Mouse (Mus musculus): Measurements from ENCODE around the gene Fam69b.
"Not testable (repeated sequence)": the region's sequence is repeated elsewhere in the genome, so short reads cannot be mapped to it uniquely, and the experiment has no call there.

The Fam69b gene

GRCm38 (mm10) chr2:26661143-26661752 is 33.0 kb downstream of the Fam69b start:
- no peak for DNase-seq (ENCODE audit: low spot score in 2 of 2)

DNA sequence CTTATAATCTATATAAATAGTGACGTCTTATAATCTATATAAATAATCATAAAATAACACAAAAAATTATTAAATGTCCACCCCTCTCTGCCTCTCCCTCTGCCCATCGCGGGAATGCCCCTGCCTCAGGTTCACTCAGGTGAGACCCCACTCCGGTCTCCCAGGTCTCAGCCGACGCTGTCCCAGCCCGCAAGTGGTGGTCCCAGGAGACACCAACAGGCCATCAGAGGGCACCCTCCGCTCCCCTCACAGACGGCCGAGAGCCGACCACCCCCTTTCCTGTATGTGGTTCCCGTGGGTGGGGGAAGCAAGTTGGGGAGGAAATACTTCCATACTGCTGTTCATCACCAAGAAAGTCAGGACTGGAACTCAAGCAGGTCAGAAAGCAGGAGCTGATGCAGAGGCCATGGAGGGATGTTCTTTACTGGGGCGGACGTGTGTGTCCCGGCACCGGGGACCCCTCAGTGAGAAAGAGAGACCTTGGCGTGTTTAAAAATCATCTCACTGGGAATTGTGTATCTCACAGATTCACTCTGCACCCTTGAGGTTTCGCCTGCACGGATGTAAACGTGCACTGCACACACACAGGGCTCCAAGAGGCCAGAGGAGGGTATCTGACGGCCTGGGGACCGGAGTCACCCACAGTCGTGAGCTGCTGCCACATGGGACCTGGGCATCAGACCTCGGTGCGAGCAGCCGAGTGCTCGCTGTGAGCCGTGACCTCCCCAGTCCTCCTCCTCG is 33.7 kb downstream of the Fam69b start:
- no peak for DNase-seq (ENCODE audit: low spot score in 2 of 2)

- no peak for DNase-seq (ENCODE audit: low spot score in 2 of 2)
Measured at GRCm38 (mm10) chr2:26662509-26662882, 34.2 kb downstream of the Fam69b start.

DNA sequence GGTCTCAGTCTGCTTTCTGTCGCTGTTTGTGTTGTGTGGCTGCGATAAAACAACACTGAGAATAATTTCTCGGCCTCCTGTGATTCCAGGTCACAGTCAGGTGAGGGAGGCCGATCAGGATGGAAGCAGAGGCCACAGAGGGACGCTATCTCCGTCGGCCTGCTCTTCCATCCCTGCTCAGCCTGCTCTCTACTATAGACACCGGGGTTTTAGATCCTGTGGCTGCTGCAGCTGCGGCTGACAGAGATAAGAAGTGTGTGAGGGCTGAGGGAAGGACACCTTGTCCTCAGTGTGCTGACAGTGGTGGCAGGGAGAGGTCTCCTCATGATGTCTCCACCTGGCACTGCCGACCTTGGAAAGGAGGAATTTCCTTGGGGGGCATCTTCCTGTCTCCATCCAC is 34.9 kb downstream of the Fam69b start:
- no peak for DNase-seq (ENCODE audit: low spot score in 2 of 2)

DNA sequence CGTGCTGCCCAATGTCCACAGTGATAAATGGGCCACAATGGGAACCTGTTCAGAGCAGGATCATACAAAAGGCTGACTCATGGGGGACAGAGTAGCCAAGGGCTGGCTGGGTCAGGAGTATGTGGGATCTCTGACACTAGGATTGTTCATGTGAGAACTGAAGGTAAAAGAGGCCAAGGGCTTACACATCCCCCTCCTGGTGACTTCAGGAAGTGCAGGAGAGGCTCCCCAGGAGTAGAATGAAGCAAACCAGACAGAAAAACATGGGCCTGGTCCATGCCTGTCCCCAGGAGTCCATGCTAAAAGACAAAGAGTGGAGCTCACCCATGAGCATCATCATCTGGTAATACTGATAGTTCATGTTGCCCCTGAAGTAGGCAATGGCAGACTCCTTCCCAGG is 35.3 kb downstream of the Fam69b start:
- DNase-seq (ENCODE audit: low spot score in 2 of 2) = not testable (repeated sequence)

DNA sequence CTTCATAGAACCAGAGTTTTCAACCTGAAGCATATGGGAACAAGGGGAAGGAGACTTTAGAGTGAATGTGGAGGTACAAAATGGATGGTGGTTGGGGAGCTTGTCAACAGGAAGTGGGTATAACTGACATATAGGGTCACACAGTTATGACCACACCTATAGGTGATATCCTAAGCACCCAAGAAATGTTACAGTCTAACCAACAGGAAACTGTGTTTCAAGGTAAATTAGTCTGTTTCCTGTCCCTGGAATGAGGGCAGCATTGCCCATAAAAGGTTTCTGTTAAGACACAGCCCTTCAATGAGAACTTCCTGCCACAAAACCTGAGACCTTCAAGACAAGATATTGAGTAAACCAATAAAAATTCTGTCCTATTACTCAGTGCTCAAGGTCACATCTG is 40.5 kb downstream of the Fam69b start:
- DNase-seq (ENCODE audit: low spot score in 2 of 2) = no peak

DNA sequence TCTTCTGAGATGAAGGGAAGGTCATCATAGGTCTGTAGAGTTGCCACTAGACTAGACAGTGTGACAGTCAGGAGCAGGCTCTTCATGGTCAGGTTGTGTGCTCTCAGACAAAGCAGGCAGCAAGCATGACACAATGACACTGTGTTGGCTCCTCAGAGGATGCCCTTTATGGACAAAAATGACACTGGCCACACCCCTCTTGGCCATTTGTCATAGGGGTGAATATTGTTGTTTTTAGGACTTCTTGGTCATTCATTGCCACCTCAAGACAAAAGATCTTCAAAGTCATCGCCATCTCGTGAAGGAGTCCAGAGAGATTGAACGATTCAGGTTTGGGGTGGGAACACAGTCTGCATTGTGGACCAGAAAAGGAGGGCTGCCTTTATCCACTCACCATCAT is 42.9 kb downstream of the Fam69b start, which contains the start of gene Lcn4:
Gene Lcn4, minus strand, starts transcription at position 101 of the 400 bp plus-strand sequence.
- no peak for DNase-seq (ENCODE audit: low spot score in 2 of 2)
